Mouse (Mus musculus): ENCODE data around the gene Apol10b. TPM values are rescaled to one million over a fixed set of nuclear protein-coding genes. Genes with fewer than 3 reads are reported as not detected.

Gene Apol10b
- polyA plus RNA-seq, 1 experiment from 2014 or later: 0.61 TPM

GRCm38 (mm10) chr15:77598958-77599357 is 3.0 kb upstream of the Apol10b start, which contains the start of gene Gm36245:
Gm36245 (plus strand) TSS chr15:77599258.
- H3K9me3 ChIP-seq (ENCODE audit: control insufficient read depth): no peaks in the 10 kb centered on the region
- no peaks in the 10 kb centered on the region for H3K27me3 ChIP-seq (replicated peaks; ENCODE audit: control insufficient read depth, insufficient read depth, low read length)
- 96% methylated on average over 1 of the region's 1 CpGs for WGBS
- no peak for TF ChIP-seq CTCF (IDR thresholded peaks at IDR 0.05; ENCODE audit: low read depth)
- H3K27ac ChIP-seq (ENCODE audit: low read depth, low read length): no peak within 1 kb of the TSS
- H3K4me1 ChIP-seq (replicated peaks; ENCODE audit: control insufficient read depth, insufficient read depth, low read length): no peaks in the 10 kb centered on the region
- H3K9ac ChIP-seq (ENCODE audit: low read depth, low read length): no peak within 1 kb of the TSS
- no peaks in the 10 kb centered on the region for H3K36me3 ChIP-seq (ENCODE audit: control insufficient read depth, insufficient read depth)
- no peak within 1 kb of the TSS for H3K4me2 ChIP-seq (replicated peaks; ENCODE audit: low read depth)
- no peak within 1 kb of the TSS for H3K4me3 ChIP-seq (ENCODE audit: low read depth, low read length)
- ATAC-seq: no peak

- H3K27me3 ChIP-seq (replicated peaks; ENCODE audit: control insufficient read depth, insufficient read depth, low read length): no peaks in the 10 kb centered on the region
- H3K9ac ChIP-seq (ENCODE audit: low read depth, low read length): no peak overlapping the region
- H3K4me1 ChIP-seq (replicated peaks; ENCODE audit: control insufficient read depth, insufficient read depth, low read length): no peaks in the 10 kb centered on the region
- no peak overlapping the region for H3K27ac ChIP-seq (ENCODE audit: low read depth, low read length)
- WGBS: 63% methylated on average over 3 of the region's 3 CpGs
- no peaks in the 10 kb centered on the region for H3K36me3 ChIP-seq (ENCODE audit: control insufficient read depth, insufficient read depth)
- TF ChIP-seq CTCF (IDR thresholded peaks at IDR 0.05; ENCODE audit: low read depth): no peak
- no peak overlapping the region for H3K4me2 ChIP-seq (replicated peaks; ENCODE audit: low read depth)
- H3K4me3 ChIP-seq (ENCODE audit: low read depth, low read length): no peak overlapping the region
- ATAC-seq: no peak
- no peaks in the 10 kb centered on the region for H3K9me3 ChIP-seq (ENCODE audit: control insufficient read depth)
Observed at GRCm38 (mm10) chr15:77598429-77598828, 2.5 kb upstream of the Apol10b start.

GRCm38 (mm10) chr15:77593557-77593956 is 2.4 kb downstream of the Apol10b start:
- Histone ChIP-seq H3K4me1 (replicated peaks; ENCODE audit: control insufficient read depth, insufficient read depth, low read length) (no peaks in the 10 kb centered on the region), H3K9me3 (ENCODE audit: control insufficient read depth) (no peaks in the 10 kb centered on the region), H3K36me3 (ENCODE audit: control insufficient read depth, insufficient read depth) (no peaks in the 10 kb centered on the region; the same call in 1 of the 2 replicates), H3K4me3 (ENCODE audit: low read depth, low read length) (no peak overlapping the region), H3K9ac (ENCODE audit: low read depth, low read length) (no peak overlapping the region), H3K27ac (ENCODE audit: low read depth, low read length) (no peak overlapping the region), H3K4me2 (replicated peaks; ENCODE audit: low read depth) (no peak overlapping the region), H3K27me3 (replicated peaks; ENCODE audit: control insufficient read depth, insufficient read depth, low read length) (no peaks in the 10 kb centered on the region)
- TF ChIP-seq CTCF (IDR thresholded peaks at IDR 0.05; ENCODE audit: low read depth): no peak
- WGBS: 66% methylated on average over 1 of the region's 1 CpGs
- no peak for ATAC-seq

- no peaks in the 10 kb centered on the region for H3K9me3 ChIP-seq (ENCODE audit: control insufficient read depth)
- no peak overlapping the region for H3K4me2 ChIP-seq (replicated peaks; ENCODE audit: low read depth)
- no peak overlapping the region for H3K27ac ChIP-seq (ENCODE audit: low read depth, low read length)
- no peaks in the 10 kb centered on the region; the same call in 1 of the 2 replicates for H3K36me3 ChIP-seq (ENCODE audit: control insufficient read depth, insufficient read depth)
- ATAC-seq: peak; percentile 22; the same call in 1 of the 2 replicates
- no peak overlapping the region for H3K4me3 ChIP-seq (ENCODE audit: low read depth, low read length)
- no peak for TF ChIP-seq CTCF (IDR thresholded peaks at IDR 0.05; ENCODE audit: low read depth)
- no peaks in the 10 kb centered on the region for H3K4me1 ChIP-seq (replicated peaks; ENCODE audit: control insufficient read depth, insufficient read depth, low read length)
- H3K9ac ChIP-seq (ENCODE audit: low read depth, low read length): no peak overlapping the region
- WGBS: 41% methylated on average over 2 of the region's 2 CpGs
- H3K27me3 ChIP-seq (replicated peaks; ENCODE audit: control insufficient read depth, insufficient read depth, low read length): no peaks in the 10 kb centered on the region
Observed at GRCm38 (mm10) chr15:77590881-77591280, 5.0 kb downstream of the Apol10b start.

- H3K4me3 ChIP-seq (ENCODE audit: low read depth, low read length): no peak overlapping the region
- ATAC-seq: no peak
Observed at GRCm38 (mm10) chr15:77588981-77589380, 6.9 kb downstream of the Apol10b start.

GRCm38 (mm10) chr15:77587026-77587425 is 8.9 kb downstream of the Apol10b start:
- no peaks in the 10 kb centered on the region; the same call in 1 of the 2 replicates for H3K36me3 ChIP-seq (ENCODE audit: control insufficient read depth, insufficient read depth)
- TF ChIP-seq CTCF (IDR thresholded peaks at IDR 0.05; ENCODE audit: low read depth): no peak
- no peaks in the 10 kb centered on the region for H3K9me3 ChIP-seq (ENCODE audit: control insufficient read depth)
- H3K27me3 ChIP-seq (replicated peaks; ENCODE audit: control insufficient read depth, insufficient read depth, low read length): no peaks in the 10 kb centered on the region
- H3K4me2 ChIP-seq (replicated peaks; ENCODE audit: low read depth): no peak overlapping the region
- H3K4me3 ChIP-seq (ENCODE audit: low read depth, low read length): no peak overlapping the region
- no peaks in the 10 kb centered on the region for H3K4me1 ChIP-seq (replicated peaks; ENCODE audit: control insufficient read depth, insufficient read depth, low read length)
- H3K27ac ChIP-seq (ENCODE audit: low read depth, low read length): no peak overlapping the region
- ATAC-seq: no peak
- no peak overlapping the region for H3K9ac ChIP-seq (ENCODE audit: low read depth, low read length)

More at GRCm38 (mm10) chr15:77588981-77589380, 6.9 kb downstream of the Apol10b start:
- Histone ChIP-seq H3K9me3 (ENCODE audit: control insufficient read depth) (no peaks in the 10 kb centered on the region), H3K4me1 (replicated peaks; ENCODE audit: control insufficient read depth, insufficient read depth, low read length) (no peaks in the 10 kb centered on the region), H3K36me3 (ENCODE audit: control insufficient read depth, insufficient read depth) (no peaks in the 10 kb centered on the region; the same call in 1 of the 2 replicates), H3K27ac (ENCODE audit: low read depth, low read length) (no peak overlapping the region), H3K9ac (ENCODE audit: low read depth, low read length) (no peak overlapping the region), H3K4me2 (replicated peaks; ENCODE audit: low read depth) (no peak overlapping the region), H3K27me3 (replicated peaks; ENCODE audit: control insufficient read depth, insufficient read depth, low read length) (no peaks in the 10 kb centered on the region)
- TF ChIP-seq CTCF (IDR thresholded peaks at IDR 0.05; ENCODE audit: low read depth): no peak

- Histone ChIP-seq H3K4me3 (ENCODE audit: low read depth, low read length) (no peak overlapping the region), H3K4me1 (replicated peaks; ENCODE audit: control insufficient read depth, insufficient read depth, low read length) (no peaks in the 10 kb centered on the region), H3K27me3 (replicated peaks; ENCODE audit: control insufficient read depth, insufficient read depth, low read length) (no peaks in the 10 kb centered on the region), H3K27ac (ENCODE audit: low read depth, low read length) (no peak overlapping the region), H3K9ac (ENCODE audit: low read depth, low read length) (no peak overlapping the region), H3K9me3 (ENCODE audit: control insufficient read depth) (no peaks in the 10 kb centered on the region), H3K36me3 (ENCODE audit: control insufficient read depth, insufficient read depth) (no peaks in the 10 kb centered on the region), H3K4me2 (replicated peaks; ENCODE audit: low read depth) (no peak overlapping the region)
- ATAC-seq: no peak
- WGBS: 37% methylated on average over 1 of the region's 1 CpGs
- TF ChIP-seq CTCF (IDR thresholded peaks at IDR 0.05; ENCODE audit: low read depth): no peak
Observed at GRCm38 (mm10) chr15:77581681-77582080, 14.2 kb downstream of the Apol10b start.

Measured in intestine, postnatal 0 days (tissue).